Mouse (Mus musculus): ENCODE measurements around the gene E130308A19Rik.

The E130308A19Rik gene

GRCm38 (mm10) chr4:59640720-59641119 is 14.7 kb downstream of the E130308A19Rik start:
- DNase-seq, result no peak

DNA sequence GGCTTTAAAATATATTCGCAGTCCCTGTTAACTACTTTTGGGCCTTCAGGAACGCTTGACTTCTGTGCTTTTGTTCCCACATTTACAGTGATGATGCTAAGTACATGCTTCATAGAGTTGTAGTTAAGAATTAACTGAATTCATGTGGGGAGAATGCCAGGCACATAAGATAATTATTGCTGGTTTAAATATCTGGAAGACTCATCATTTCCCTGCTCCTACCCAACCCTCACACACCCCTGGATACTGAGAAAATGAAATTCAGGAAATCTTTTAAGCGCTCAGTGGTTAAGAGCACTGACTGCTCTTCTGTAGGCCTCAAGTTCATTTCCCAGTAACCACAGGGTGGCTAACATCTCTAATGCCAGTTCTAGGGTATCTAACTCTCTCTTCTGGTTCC is 16.0 kb downstream of the E130308A19Rik start:
- DNase-seq, result no peak

- no peak for DNase-seq
Observed at GRCm38 (mm10) chr4:59642657-59643056, 16.6 kb downstream of the E130308A19Rik start.

DNA sequence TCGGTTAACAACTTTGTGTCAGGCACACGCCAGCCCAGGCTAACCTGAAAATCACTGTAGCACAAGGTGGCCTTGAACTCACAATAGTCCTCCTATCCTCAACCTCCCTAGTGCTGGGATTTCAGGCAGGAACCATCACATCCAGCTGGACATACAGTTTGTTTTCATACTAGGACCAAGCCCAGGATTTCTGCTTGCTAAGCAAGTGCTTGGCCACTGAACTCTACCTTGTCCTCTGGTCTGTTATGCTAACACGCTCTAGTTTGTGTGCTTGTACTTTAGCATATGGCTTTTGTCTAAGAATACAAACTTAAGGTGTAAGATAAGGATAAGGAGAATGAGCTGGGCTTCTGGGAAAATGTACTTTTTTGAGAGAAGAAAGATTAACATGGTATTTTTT is 18.4 kb downstream of the E130308A19Rik start:
- no peak for DNase-seq

DNA sequence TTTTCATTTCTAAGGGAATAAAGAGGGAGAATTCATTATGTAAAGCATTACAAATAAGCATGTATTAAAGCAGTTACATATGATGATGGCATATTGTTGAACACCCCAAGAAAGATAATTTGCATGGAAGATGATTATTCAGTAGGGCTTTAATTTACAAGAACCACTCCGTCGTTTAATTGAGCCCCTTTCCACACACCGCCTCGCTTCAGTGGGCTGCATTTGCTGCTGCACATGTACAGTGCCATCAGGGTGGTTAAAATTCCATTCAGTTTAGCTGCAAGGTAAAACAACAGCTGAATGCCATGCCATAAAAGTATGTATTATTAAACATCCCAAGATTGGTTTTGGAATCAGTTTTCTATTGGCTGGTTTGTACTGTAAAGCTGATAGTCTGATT is 19.0 kb downstream of the E130308A19Rik start:
- no peak for DNase-seq

GRCm38 (mm10) chr4:59645610-59646009 is 19.6 kb downstream of the E130308A19Rik start:
- no peak for DNase-seq

DNA sequence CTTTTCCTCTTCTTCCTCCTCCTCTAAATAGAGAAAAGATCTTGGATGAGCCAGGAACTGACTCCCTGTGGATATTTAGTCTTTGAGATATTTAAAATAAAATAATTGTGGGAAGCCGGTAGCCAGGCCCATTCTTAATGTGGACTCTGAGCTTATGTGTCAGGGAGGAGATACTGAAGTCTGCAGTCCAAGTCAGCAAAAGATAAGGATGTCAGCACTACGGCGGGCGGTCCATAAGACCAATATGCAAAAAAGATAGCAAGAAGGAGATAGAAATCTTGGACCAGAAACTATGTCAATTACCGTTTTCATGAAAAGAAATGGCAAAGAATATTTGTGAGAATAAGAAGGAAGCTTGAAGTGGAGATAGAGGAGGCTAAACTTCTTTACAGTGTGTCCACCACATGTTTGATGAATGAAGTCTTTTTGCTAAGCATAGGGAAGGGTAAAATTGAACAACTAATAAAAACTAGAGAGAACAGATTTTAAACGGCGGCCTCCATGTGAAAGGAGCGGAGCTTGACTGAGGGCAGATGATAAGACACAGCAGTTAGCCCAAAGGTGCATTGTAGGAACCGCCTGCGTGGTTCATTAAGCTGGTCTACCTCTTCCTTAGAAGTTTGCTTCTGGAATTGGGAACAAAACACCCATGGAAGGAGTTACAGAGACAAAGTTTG is 20.1 kb downstream of the E130308A19Rik start:
- DNase-seq, result no peak

GRCm38 (mm10) chr4:59649119-59649518 is 23.1 kb downstream of the E130308A19Rik start:
- no peak for DNase-seq

- DNase-seq, result no peak
Observed at GRCm38 (mm10) chr4:59652166-59652681, 26.2 kb downstream of the E130308A19Rik start.

DNA sequence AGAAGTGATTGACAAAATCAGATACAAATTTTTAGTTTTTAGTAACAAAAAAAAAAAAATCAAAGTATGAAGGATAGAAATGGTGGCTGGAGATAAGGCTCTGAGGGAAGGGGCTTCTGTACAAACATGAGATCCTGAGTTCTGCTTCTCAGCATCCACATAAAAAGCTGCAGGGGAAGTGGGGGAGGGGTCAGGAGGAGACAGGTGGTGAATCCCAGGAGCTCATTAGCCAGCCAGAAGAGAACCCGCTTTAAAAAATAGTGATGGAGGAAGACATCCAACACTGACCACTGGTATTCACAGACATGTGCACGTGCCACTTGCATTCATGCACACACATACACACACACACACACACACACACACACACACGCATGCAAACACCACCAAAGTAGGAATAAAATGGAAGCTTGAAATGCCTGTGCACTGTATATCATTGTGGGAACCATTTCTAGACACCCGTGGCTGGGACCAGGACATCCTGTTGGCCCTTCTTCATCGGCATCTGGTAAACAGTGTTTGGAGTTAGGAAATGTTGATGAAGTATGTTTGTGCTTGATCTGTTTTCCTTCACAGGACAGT is 30.1 kb downstream of the E130308A19Rik start:
- no peak for DNase-seq

DNA sequence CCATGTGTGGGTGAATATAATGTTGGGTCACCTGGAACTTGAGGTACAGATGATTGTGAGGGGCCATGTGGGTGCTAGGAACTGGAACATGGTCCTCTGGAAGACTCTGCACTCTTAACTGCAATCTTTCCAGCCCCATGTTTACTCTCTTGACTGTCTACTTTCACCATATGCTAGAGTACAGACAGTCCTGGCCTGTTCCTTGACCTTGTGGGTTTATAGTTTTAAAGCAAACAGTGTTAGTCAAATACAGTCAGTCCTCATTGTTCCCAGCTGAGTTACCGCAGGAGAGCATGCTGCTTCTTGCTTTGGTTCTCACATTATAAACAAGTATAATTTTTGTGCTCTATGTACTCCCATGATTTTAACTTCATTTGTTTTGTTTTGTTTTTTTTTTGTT is 36.2 kb downstream of the E130308A19Rik start:
- no peak for DNase-seq

DNA sequence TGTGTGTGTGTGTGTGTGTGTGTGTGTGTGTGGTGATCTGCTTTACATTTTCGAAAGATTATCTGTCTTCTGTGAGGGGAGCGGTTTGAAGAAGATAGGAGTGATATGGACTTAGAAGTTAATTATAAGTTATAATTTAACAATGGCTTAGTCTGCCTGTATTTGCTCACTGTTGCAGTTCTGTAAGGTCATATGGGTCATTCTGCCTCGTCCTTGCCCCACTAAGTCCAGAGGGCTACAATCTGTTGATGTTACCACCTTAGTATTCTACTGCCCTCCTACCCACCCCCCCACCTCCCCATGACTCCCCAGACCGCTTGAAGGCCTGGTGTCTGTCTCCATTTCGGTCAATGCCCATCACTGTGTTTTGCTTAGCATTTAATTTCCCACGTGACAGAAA is 37.4 kb downstream of the E130308A19Rik start:
- DNase-seq, result no peak

GRCm38 (mm10) chr4:59666550-59667317 is 40.7 kb downstream of the E130308A19Rik start:
- DNase-seq, result no peak

DNA sequence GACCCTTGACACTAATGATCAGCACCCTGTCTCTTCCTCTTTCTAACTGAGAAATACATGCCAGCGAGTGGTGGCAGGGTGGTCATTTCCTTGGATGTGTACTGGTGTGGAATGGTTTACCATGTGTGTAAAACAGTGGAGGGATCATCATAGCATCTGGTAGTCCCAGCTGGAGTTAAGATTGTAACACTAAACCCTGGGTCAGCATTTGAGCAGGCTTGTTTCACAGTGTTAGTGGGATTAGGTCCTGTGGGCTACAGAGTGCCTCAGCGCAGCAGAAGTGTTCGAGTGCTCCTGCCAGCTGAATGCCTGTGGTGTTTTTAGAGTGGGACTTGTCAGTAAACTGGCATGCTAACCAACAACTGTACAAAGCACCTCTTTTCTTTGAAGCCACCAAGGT is 42.0 kb downstream of the E130308A19Rik start:
- no peak for DNase-seq

- no peak for DNase-seq
Observed at GRCm38 (mm10) chr4:59669131-59669530, 43.1 kb downstream of the E130308A19Rik start.

- no peak for DNase-seq
Observed at GRCm38 (mm10) chr4:59670015-59670414, 44.0 kb downstream of the E130308A19Rik start.

GRCm38 (mm10) chr4:59673423-59674117 is 47.6 kb downstream of the E130308A19Rik start:
- no peak for DNase-seq

DNA sequence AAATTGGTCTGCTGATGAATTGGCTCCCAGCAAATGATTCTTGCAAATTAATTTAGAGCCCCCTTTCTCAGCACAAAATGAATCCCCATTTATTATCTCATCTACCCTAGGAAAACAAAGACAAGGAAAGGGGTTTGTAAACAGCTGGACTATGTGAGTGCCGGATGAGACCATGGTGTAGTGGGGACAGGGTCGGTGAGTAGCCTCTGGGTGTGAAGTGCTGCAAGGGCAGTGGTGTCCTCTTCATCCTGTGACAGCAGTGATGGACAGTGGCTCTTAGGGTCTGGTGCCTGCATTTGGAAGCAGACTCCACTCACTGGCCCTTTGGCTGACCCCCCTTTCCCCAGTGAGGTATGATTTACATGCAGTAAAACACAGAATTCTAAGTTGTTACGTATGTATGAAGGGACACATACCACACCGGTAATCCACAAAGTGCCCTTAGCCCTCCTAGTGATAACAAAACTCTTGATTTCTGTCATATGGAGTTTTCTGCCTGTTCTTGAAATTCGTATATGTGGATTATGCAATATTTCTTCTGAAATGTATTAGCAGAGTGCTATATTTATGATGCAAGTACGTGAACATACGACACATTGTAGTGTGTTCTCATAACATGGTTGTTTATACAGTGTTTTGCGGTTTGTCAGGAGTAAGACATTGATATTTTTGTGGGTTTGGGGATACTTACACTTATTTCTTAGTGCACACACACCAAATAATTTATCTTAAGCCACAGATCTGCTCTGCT is 49.1 kb downstream of the E130308A19Rik start:
- DNase-seq, result no peak

GRCm38 (mm10) chr4:59675699-59676098 is 49.7 kb downstream of the E130308A19Rik start:
- DNase-seq, result no peak

GRCm38 (mm10) chr4:59681383-59681782 is 55.4 kb downstream of the E130308A19Rik start:
- no peak for DNase-seq

- DNase-seq, result no peak
Observed at GRCm38 (mm10) chr4:59682491-59682890, 56.5 kb downstream of the E130308A19Rik start.

DNA sequence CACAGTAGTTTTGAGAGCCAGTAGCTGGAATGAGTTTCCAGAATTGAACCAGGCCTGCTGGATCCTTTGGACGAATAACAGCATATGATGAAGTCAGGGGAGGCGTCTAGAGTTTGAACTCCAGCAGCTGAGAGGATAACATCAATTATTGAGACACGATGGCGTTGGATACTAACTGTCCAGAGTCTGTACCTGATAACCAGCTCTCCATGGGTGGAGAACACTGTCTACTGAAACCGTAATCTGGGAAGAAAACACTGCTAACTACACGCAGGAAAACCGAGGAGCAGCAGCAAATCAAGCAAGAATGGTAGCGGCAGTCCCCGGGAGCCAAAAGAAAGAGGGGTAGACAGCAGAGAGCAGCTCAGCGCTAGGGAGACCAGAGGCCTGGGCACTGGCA is 56.9 kb downstream of the E130308A19Rik start:
- no peak for DNase-seq
